Mouse (Mus musculus) kidney, adult 2 months (tissue): ENCODE measurements around the gene Ugdh.

ENCODE experiments used
- CTCF ChIP-seq: fragments of 200-500 bp; conservative IDR thresholded peaks from 2 replicates; pipeline ENCODE4 v1.5.1; 2011; ENCODE audit warnings: low read depth, mild to moderate bottlenecking, control low read depth, low read length, moderate library complexity, mixed read lengths; ENCODE audit not compliant: insufficient read depth, insufficient read length
- POLR2A ChIP-seq: fragments of 200-500 bp; IDR thresholded peaks from one replicate; pipeline ENCODE4 v1.6.1; 2011; ENCODE audit warnings: low read depth, low read length, control low read depth

- TF ChIP-seq CTCF (no peak), POLR2A (no peak)
Measured at GRCm38 (mm10) chr5:65391753-65392152, 44.0 kb downstream of the Ugdh start.
